Mouse (Mus musculus) T-helper 1 cell (primary cell): ENCODE measurements around the gene Nxt1.

Source experiments
- in situ Hi-C: fragments of 300-600 bp; cut with MboI, MseI; formaldehyde crosslinking; loops from one replicate; pipeline ENCODE4 v1.15.1; 2025; ENCODE audit warnings: high pct_unique_total_duplicates

Nxt1 gene

DNA sequence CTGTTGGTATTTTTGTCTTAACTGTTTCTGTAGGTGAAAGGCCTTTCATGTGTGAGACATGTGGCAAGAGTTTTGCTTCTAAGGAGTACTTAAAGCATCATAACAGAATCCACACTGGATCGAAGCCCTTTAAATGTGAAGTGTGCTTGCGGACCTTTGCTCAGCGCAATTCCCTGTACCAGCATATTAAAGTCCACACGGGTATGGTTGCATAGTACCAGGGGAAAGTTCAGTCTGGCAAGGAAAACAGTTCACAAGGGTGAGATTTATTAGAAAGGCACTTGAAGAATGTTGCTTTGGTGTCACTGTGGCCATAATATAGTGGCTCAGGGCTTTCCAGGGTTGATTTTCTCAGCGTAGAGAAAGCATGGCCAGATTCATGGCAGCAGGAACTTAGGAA, 15.6 kb downstream of the Nxt1 start:
- in situ Hi-C loops, result loop anchor here (5.0 to 25.0 kb wide), 2 partner anchors 209 to 1899 kb away; no protein-coding TSS in a partner anchor

DNA sequence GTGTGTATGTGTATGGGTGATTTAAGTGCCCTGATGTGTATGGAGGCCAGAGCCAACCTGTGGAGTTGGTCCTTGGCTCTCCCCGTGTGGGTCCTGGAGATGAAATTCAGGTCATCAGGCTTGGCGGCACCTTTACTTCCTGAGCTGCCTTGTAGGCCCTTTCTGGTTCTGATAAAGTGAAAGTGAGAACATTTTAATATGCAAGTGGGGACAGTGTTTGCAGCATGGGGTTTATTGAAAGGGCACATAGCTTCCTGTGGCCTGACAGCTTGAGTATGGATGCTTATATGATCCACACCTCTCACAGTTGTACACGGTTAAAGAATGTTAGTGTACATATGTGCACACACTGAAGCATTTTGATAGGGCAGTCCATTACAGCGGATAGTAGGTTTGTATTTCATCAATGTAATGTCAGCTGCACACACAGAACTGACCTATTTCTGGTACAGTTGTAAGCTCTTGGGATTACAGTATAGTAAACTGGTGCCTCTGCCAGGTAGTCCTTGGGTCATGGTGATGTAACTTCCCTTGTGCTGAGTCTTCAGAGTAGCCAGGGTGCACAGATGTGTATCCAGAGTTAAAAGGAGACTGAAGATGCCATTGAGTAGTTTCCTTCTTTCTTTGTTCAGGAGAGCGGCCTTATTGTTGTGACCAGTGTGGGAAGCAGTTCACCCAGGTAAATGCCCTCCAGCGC, 17.2 kb downstream of the Nxt1 start:
- in situ Hi-C loops, result loop anchor here (5.0 to 25.0 kb wide), 2 partner anchors 208 to 1898 kb away; no protein-coding TSS in a partner anchor

DNA sequence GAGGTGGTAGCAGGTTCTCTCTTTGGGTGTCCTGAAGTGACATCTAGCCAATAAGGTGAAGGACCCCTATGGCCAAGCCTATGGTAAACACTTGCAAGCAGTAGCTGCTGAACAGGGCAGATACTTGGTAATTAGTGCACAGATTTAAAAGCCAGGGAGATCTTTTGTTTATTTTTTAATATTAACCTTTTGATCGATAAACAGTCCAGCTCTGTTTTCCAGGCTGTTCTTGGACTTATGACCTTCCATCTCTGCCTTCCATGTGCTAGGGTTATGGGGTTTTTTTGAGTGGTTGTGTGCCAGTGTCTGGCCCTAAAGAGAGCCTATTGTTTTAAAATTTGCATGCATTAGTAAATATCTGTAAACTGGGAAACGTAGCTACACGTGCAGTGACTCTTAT, 17.9 kb downstream of the Nxt1 start:
- in situ Hi-C loops, result loop anchor here (25.0 kb wide), 1 partner anchor 1897 kb away; no protein-coding TSS in a partner anchor

DNA sequence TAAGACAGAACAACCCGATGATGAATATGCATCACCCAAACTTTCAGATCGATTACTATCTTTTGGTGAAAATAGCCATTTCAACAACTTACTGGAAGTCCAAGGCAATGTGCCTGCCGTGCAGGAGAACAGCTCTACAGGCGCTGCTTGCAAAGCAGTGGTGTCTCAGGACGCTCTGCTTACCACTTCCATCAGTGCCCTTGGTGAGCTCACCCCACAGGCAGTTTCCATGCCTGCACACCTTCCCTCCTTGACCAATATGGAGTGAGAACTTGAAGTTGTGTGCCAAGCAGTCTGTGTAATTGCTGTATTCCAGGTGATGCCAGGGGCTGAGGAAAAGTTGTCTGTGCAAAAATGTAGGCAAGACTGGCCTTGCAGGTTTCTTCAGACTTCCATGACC, 18.4 kb downstream of the Nxt1 start:
- in situ Hi-C loops, result loop anchor here (25.0 kb wide), 1 partner anchor 1897 kb away; no protein-coding TSS in a partner anchor

DNA sequence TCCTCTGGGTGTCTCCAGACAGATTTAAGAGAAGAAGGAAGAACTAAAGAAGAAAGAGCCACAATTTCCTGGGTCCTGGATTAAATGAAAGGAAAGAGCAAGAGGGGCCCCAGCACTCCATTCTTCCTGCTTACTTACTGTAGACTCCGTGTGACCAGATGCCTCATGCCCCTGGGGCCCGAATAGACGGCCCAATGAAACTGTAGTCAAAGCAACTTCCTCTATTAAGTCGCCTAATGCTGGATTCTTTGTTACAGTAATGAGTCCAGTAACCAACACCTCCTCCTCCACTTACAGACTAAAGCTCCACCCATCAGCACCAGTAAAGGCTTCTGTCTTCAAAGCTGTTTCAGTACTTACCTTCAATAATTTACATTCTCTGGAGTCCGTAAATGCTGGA, 26.2 kb downstream of the Nxt1 start:
- in situ Hi-C loops, result loop anchor here (25.0 kb wide), 1 partner anchor 1889 kb away; no protein-coding TSS in a partner anchor

DNA sequence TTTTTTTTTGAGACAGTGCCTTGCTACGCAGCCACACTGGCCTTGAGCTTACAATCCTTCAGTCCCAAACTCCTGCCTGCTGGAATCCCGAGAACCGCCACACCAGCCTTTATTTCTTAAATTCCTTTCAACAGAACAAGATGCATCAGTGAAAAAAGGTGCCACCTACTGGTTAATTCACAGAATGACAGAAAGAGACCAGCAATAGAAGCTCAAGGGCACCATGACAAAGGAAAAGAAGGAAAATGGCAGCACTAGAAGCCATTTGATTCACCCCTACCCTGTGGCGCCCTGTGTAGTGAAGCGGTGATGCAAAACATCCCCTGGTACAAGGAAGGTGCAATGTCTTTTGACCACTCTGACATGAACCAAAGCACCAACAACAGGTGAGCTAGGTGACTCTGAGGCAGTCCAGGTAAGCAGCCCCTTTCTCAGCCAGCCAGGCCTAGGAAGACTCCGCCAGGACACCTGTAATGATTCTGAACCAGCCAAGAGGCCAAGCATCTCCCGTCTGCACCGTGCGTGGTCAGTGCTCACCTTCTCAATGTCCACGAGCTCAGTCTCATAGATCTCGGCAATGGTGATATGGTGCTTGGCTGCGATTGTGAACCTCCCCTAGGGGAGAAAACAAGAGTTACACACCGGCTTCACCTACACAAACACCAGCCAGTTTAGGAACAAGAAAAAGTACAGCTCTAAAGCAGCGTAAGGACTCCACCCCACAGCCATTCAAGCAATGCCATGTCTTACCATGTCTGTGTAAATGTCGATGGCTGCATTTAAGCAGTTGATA, 34.2 kb downstream of the Nxt1 start:
- in situ Hi-C loops, result no loop called here

DNA sequence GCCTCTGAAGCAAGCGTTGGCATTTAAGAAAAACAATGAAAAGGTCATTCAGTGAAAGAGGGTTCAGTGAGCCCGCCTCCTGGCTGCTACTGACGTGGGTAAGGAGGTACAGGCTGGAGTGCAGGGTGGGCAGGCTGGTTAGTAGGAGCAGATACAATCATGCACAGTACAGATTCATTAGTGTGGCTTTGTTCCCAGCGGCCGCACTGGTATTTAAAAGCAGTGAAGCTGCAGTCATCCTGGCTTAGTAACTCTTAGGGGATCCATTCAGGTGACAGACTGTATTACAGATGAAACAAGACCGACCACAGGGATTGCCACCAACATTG, 34.8 kb downstream of the Nxt1 start:
- in situ Hi-C loops, result no loop called here

DNA sequence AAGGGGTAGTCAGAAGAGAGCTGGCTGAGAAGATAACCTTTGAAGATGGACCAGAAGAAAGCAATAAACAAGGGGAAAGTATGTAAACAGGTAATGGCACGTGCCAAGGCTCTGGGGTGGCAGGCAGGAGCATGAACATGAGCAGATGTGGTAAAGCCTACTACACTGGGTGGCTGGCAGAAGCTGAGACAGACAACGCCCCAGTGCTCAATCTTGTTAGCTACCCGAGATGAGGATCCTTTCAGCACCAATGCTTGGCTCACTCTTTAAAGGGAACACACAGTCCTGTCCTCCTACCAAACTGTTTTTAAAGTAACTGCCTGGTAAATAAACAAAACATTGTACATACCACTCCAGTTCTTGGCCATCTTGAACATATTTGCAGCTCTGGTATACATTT, 39.9 kb downstream of the Nxt1 start:
- in situ Hi-C loops, result no loop called here

DNA sequence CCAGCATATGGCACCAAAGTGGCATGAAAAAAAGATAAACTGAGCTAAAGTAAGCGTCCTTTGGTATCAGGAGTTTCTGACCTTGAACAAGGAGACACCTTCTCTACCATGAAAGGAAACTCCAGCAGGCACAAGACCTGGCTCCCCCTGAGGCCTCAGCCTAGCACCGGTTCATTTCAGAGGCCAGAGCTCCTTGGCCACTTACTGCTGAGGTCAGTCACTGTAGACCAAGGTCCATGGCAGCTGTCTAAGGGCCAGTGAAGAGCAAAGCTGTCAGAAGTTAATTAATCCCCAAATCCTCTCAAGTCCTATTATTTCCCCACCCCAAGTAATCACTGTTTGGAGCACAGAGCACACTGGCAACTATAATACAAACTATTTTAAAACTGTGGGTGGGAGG, 44.7 kb downstream of the Nxt1 start:
- in situ Hi-C loops, result no loop called here

DNA sequence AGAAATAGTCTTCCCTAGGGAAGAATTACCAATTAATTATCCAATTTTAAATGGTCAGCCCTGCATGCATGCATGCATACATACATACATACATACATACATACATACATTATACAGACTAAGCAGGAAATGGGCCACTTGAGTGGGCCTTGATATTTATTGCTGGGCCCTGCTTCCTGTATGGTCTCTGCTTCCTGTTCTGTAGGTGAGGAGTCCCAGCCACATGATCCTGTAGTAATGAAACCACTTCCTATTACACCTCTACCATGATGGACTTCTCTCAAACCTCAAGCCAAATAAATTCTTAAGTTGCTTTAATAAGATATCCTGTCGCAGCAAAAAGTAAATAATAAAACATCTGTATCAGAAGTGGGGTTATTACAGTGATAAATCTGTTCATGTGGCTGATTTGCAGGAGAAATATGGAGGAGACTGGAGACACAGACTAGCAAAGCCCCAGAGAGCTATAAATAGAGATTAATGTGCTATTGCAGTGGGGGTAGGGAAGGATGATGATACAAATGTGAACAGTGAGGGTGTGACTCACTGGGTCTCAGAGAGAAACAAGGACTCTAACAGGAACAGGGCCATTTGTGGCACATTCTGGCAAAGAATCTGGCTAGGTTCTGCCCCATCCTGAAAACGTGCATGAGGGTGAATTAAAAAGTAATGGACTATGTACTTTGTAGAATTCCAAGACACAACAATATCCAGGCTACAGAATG, 47.0 kb downstream of the Nxt1 start:
- in situ Hi-C loops, result no loop called here
